Mouse (Mus musculus) olfactory bulb, adult 2 months (tissue): Measurements from ENCODE around the gene Bsx.

ENCODE experiments used
- CTCF ChIP-seq: fragments of 200-500 bp; IDR thresholded peaks from 2 replicates; pipeline ENCODE4 v1.5.1; 2012; ENCODE audit warnings: low read depth, mild to moderate bottlenecking, low read length, moderate library complexity; ENCODE audit not compliant: insufficient read depth
- POLR2A ChIP-seq: fragments of 200-500 bp; IDR thresholded peaks from 2 replicates; pipeline ENCODE4 v1.6.1; 2012; ENCODE audit warnings: mild to moderate bottlenecking, low read depth, low read length, moderate library complexity; ENCODE audit not compliant: insufficient read depth

GRCm38 (mm10) chr9:40878998-40879397 lies 5.1 kb downstream of the Bsx start:
- TF ChIP-seq CTCF (no peak), POLR2A (no peak)
